Mouse (Mus musculus) lung, embryonic 14.5 days (tissue): ENCODE measurements around the gene Gm9803. TPM values are rescaled to one million over a fixed set of nuclear protein-coding genes. Genes with fewer than 3 reads are reported as not detected.

ENCODE experiments used
- ATAC-seq: fragments of 200-750 bp; cut with Nextera tagmentation; 2 replicates; pipeline ENCODE4 v1.8.0; 2017; ENCODE audit warnings: mild to moderate bottlenecking, moderate TSS enrichment, moderate library complexity; ENCODE audit not compliant: insufficient read depth
- DNase-seq: peaks from one replicate; pipeline ENCODE4 v3.0.0-alpha.2; 2015
- H3K27ac ChIP-seq: fragments of 300-500 bp; sonication (generic); 2 replicates; pipeline ENCODE4 v1.5.1; 2014; ENCODE audit warnings: low read depth, mild to moderate bottlenecking, moderate library complexity
- H3K27me3 ChIP-seq: fragments of 300-500 bp; sonication (generic); 2 replicates; pipeline ENCODE4 v1.6.1; 2014; ENCODE audit warnings: low read length, control low read depth; ENCODE audit not compliant: insufficient read depth
- H3K36me3 ChIP-seq: fragments of 300-500 bp; sonication (generic); 2 replicates; pipeline ENCODE4 v1.6.1; 2014; ENCODE audit warnings: control low read depth; ENCODE audit not compliant: insufficient read depth
- H3K4me1 ChIP-seq: fragments of 300-500 bp; sonication (generic); 2 replicates; pipeline ENCODE4 v1.6.1; 2014; ENCODE audit warnings: antibody characterized with exemption, control low read depth; ENCODE audit not compliant: insufficient read depth
- H3K4me2 ChIP-seq: fragments of 300-500 bp; sonication (generic); 2 replicates; pipeline ENCODE4 v1.6.1; 2014; ENCODE audit warnings: mild to moderate bottlenecking
- H3K4me3 ChIP-seq: fragments of 300-500 bp; sonication (generic); 2 replicates; pipeline ENCODE4 v1.5.1; 2014; ENCODE audit warnings: low read depth, low read length
- H3K9ac ChIP-seq: fragments of 300-500 bp; sonication (generic); 2 replicates; pipeline ENCODE4 v1.6.1; 2014
- H3K9me3 ChIP-seq: fragments of 300-500 bp; sonication (generic); 2 replicates; pipeline ENCODE4 v1.6.1; 2016; ENCODE audit warnings: low read depth, low read length, control low read depth
- CTCF ChIP-seq: IDR thresholded peaks from 2 replicates; pipeline ENCODE4 v1.5.1; 2016; ENCODE audit warnings: antibody characterized with exemption, low read depth
- WGBS: fragments of 180-500 bp; shearing (Covaris S2); extraction: QIAGEN DNeasy Blood & Tissue Kit; methylation state at CpG from one replicate; pipeline ENCODE4 v1.1.7; 2014; 5-methylcytosine and 5-hydroxymethylcytosine counted together
- polyA plus RNA-seq: library from polyadenylated mRNA; unstranded; fragments of >200 nt; fragmentation: Nextera tagmentation; extraction: Ambion mirVana; gene quantifications from 2 replicates; pipeline ENCODE4 v1.2.1, GENCODE M21; 2014

Gm9803 gene
- polyA plus RNA-seq, 1 experiment from 2014 or later = 10.5 TPM

GRCm38 (mm10) chr10:43512976-43513375 is 10.9 kb upstream of the Gm9803 start:
- 89% methylated on average over 10 of the region's 10 CpGs for WGBS
- Histone ChIP-seq H3K4me3 (no peak overlapping the region), H3K27me3 (no peaks in the 10 kb centered on the region), H3K9ac (no peak overlapping the region), H3K27ac (no peak overlapping the region), H3K4me1 (no peaks in the 10 kb centered on the region), H3K36me3 (peaks cover 49% of the 10 kb centered on the region), H3K4me2 (no peak overlapping the region), H3K9me3 (no peaks in the 10 kb centered on the region)
- TF ChIP-seq CTCF = no peak
- no peak for ATAC-seq
- DNase-seq = no peak

GRCm38 (mm10) chr10:43516992-43517660 is 6.8 kb upstream of the Gm9803 start:
- Histone ChIP-seq H3K9ac (no peak overlapping the region), H3K9me3 (no peaks in the 10 kb centered on the region), H3K27ac (no peak overlapping the region), H3K4me3 (no peak overlapping the region), H3K36me3 (peaks cover 21% of the 10 kb centered on the region), H3K4me1 (no peaks in the 10 kb centered on the region), H3K27me3 (no peaks in the 10 kb centered on the region), H3K4me2 (no peak overlapping the region)
- no peak for TF ChIP-seq CTCF
- WGBS = 66% methylated on average over 6 of the region's 6 CpGs
- ATAC-seq (peak; percentile 25; the same call in 1 of the 2 replicates), DNase-seq (no peak)

- no peak overlapping the region for H3K9ac ChIP-seq
- no peak for TF ChIP-seq CTCF
- no peaks in the 10 kb centered on the region for H3K4me1 ChIP-seq
- no peaks in the 10 kb centered on the region for H3K9me3 ChIP-seq
- DNase-seq = peak; percentile 28
- peak; percentile 32; the same call in 1 of the 2 replicates for ATAC-seq
- no peak overlapping the region for H3K4me3 ChIP-seq
- peak overlapping the region; percentile 0; the same call in 1 of the 2 replicates for H3K27ac ChIP-seq
- H3K36me3 ChIP-seq = peaks cover 15% of the 10 kb centered on the region
- 34% methylated on average over 4 of the region's 4 CpGs for WGBS
- no peaks in the 10 kb centered on the region for H3K27me3 ChIP-seq
- no peak overlapping the region for H3K4me2 ChIP-seq
These were observed 6.0 kb upstream of the Gm9803 start for GRCm38 (mm10) chr10:43517836-43518235.

GRCm38 (mm10) chr10:43518368-43518767 is 5.5 kb upstream of the Gm9803 start:
- H3K9me3 ChIP-seq = no peaks in the 10 kb centered on the region
- H3K36me3 ChIP-seq = peaks cover 10% of the 10 kb centered on the region
- no peak overlapping the region for H3K4me2 ChIP-seq
- H3K4me3 ChIP-seq = no peak overlapping the region
- no peak for TF ChIP-seq CTCF
- no peaks in the 10 kb centered on the region for H3K27me3 ChIP-seq
- no peaks in the 10 kb centered on the region for H3K4me1 ChIP-seq
- WGBS = 39% methylated on average over 12 of the region's 13 CpGs
- ATAC-seq (peak; percentile 45; the same call in 1 of the 2 replicates), DNase-seq (peak; percentile 50)
- no peak overlapping the region for H3K9ac ChIP-seq
- no peak overlapping the region for H3K27ac ChIP-seq

GRCm38 (mm10) chr10:43519977-43520376 is 3.9 kb upstream of the Gm9803 start:
- H3K4me3 ChIP-seq = no peak overlapping the region
- H3K4me1 ChIP-seq = no peaks in the 10 kb centered on the region
- WGBS = 92% methylated on average over 2 of the region's 2 CpGs
- no peak overlapping the region for H3K4me2 ChIP-seq
- H3K9ac ChIP-seq = no peak overlapping the region
- no peak overlapping the region for H3K27ac ChIP-seq
- no peak for TF ChIP-seq CTCF
- H3K27me3 ChIP-seq = no peaks in the 10 kb centered on the region
- DNase-seq (no peak), ATAC-seq (no peak)
- H3K36me3 ChIP-seq = peaks cover 7% of the 10 kb centered on the region; the same call in 1 of the 2 replicates
- H3K9me3 ChIP-seq = no peaks in the 10 kb centered on the region

- WGBS = 52% methylated on average over 15 of the region's 15 CpGs
- Histone ChIP-seq H3K36me3 (peaks cover 57% of the 10 kb centered on the region), H3K27me3 (no peaks in the 10 kb centered on the region), H3K9me3 (no peaks in the 10 kb centered on the region), H3K9ac (no peak overlapping the region), H3K4me2 (no peak overlapping the region), H3K27ac (peak overlapping the region; percentile 2; the same call in 1 of the 2 replicates), H3K4me1 (no peaks in the 10 kb centered on the region), H3K4me3 (no peak overlapping the region)
- ATAC-seq = no peak
- no peak for DNase-seq
- TF ChIP-seq CTCF = no peak
These were observed 3.7 kb downstream of the Gm9803 start for GRCm38 (mm10) chr10:43527283-43528269.

GRCm38 (mm10) chr10:43534382-43534781 is 10.5 kb downstream of the Gm9803 start:
- Histone ChIP-seq H3K9me3 (no peaks in the 10 kb centered on the region), H3K4me1 (0 out of 2 replicates have a peak, but pooled peaks cover under 1% of the 10 kb centered on the region), H3K27ac (no peak overlapping the region), H3K9ac (no peak overlapping the region), H3K27me3 (no peaks in the 10 kb centered on the region), H3K4me2 (no peak overlapping the region), H3K4me3 (no peak overlapping the region), H3K36me3 (peaks cover 43% of the 10 kb centered on the region)
- ATAC-seq = no peak
- 60% methylated on average over 1 of the region's 1 CpGs for WGBS
- TF ChIP-seq CTCF = no peak
- DNase-seq = no peak
